Mouse (Mus musculus) cortical plate, adult 2 months (tissue): ENCODE data around the gene Vmn2r7. TPM values are rescaled to one million over a fixed set of nuclear protein-coding genes. Genes with fewer than 3 reads are reported as not detected.
"Not testable (repeated sequence)": the region's sequence is repeated elsewhere in the genome, so short reads cannot be mapped to it uniquely, and the experiment has no call there.

Source experiments
- H3K27ac ChIP-seq: fragments of 200-500 bp; 2 replicates; pipeline ENCODE4 v1.5.1; 2012; ENCODE audit warnings: low read length, control low read depth, inconsistent platforms; ENCODE audit not compliant: insufficient read depth
- H3K4me1 ChIP-seq: fragments of 200-500 bp; 2 replicates; pipeline ENCODE4 v1.6.1; 2011; ENCODE audit warnings: low read length; ENCODE audit not compliant: control insufficient read depth, insufficient read depth
- H3K4me3 ChIP-seq: fragments of 200-500 bp; 2 replicates; pipeline ENCODE4 v1.5.1; 2011; ENCODE audit warnings: mild to moderate bottlenecking, low read length, control low read depth; ENCODE audit not compliant: insufficient read depth
- CTCF ChIP-seq: fragments of 200-500 bp; IDR thresholded peaks from 2 replicates; pipeline ENCODE4 v1.5.1; 2011; ENCODE audit warnings: mild to moderate bottlenecking, control low read depth, low read length; ENCODE audit not compliant: insufficient read depth; ENCODE audit errors: extremely low read depth
- POLR2A ChIP-seq: fragments of 200-500 bp; IDR thresholded peaks from 2 replicates; pipeline ENCODE4 v1.6.1; 2011; ENCODE audit warnings: mild to moderate bottlenecking, low read length, control low read depth; ENCODE audit not compliant: insufficient read depth; ENCODE audit errors: extremely low read depth
- polyA plus RNA-seq: library from polyadenylated mRNA; depleted of rRNA; stranded (reverse); fragments of >200 nt; gene quantifications from 2 replicates; pipeline ENCODE4 v1.2.3, GENCODE M21; 2012

Vmn2r7 gene
- polyA plus RNA-seq, 1 experiment, result 0.02 TPM

DNA sequence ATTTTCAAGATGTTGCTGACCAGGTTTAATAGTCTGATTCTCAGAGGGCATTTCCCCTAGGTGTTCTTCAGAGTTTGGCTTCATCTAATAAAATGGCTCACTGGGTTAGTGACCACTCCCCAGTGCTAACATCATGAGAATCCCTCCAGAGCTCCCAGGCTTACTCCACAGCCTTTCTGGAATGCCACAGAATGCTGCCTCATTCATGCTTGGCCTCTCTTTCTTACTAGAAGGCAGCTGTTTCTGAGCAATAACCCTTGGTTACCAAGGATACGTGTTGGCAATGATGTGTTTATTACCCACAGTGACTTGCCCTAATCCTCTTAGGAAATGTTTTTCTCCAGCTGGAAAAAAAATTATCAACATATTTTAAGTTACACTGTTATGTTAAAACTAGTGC lies 72.4 kb downstream of the Vmn2r7 start:
- no peak overlapping the region for H3K27ac ChIP-seq
- no peaks in the 10 kb centered on the region for H3K4me1 ChIP-seq
- TF ChIP-seq POLR2A, result no peak
- TF ChIP-seq CTCF, result no peak
- H3K4me3 ChIP-seq, result no peak overlapping the region

DNA sequence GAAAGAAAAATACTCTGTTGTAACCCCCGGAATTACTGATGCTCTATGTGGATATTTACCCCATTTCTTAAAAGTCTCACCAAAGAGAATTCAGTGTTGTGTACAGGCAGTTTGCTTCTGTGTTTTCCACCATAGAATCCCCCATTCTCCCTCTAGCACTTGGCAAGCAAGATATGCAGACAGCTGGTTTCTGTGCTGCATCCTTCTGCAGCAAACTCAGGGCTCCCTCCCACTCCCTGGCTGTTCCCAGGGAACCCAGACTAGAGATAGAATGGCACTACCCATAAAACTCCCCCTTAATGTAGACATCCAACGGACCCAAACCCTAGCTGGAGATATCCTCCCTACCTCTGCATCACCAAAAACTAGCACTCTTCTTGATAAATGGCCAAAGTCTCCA lies 88.4 kb downstream of the Vmn2r7 start:
- no peak overlapping the region for H3K27ac ChIP-seq
- TF ChIP-seq POLR2A, result no peak
- TF ChIP-seq CTCF, result no peak
- H3K4me3 ChIP-seq, result no peak overlapping the region
- no peaks in the 10 kb centered on the region for H3K4me1 ChIP-seq

DNA sequence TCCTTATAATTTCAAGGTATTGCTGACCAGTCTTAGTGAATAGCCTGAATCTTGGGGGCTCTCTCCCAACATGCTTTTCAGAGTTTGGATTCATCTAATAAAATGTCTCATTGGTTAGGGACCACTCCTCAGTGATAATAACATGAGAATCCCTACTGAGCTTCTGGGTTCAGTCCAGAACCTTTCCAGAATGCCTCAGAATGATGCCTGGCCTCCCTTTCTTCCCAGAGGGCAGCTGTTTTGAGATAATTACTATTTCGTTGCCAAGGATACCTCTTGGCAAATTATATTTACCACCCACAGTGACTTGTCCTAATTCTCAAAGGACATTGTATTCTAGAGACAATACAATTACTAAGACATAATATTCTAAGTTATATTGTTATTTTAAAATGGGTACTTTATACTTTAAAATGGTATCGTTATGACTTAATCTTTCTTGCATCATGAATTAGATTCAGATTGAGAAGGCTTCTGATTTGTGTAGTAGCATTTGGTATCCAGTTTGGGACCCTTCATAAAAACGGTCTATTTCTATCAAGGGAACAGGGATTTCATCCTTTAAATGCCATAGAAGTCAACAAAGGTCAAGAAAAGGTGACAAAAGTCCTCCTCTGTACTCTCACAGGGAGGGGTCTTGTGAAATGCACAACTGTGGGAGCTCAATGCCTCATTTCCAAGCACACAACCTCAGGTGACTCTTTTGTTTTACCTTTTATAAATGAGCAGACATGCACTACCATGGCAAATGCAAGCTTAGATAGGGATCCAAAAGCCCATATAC lies 117.2 kb downstream of the Vmn2r7 start:
- not testable (repeated sequence) for H3K27ac ChIP-seq, H3K4me1 ChIP-seq, H3K4me3 ChIP-seq

DNA sequence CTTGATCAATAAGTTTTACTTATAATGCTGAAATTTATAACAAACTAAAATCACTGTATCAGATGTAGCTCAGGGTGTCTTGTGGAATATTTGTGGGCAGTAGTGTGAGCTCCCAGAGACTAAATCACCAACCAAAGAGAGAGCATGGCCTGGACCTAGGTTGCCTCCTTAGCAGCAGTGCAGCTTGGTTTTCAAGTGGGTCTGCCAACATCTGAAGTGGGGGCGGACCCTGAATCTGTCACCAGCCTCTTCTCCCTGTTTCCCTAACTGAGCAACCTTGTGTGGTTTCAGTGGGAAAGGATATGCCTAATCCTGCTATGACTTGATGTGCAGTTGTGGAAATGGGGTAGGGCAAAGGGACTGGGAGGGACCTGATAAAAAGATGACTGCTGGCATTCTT lies 118.8 kb downstream of the Vmn2r7 start:
- not testable (repeated sequence) for H3K27ac ChIP-seq, H3K4me1 ChIP-seq, H3K4me3 ChIP-seq

DNA sequence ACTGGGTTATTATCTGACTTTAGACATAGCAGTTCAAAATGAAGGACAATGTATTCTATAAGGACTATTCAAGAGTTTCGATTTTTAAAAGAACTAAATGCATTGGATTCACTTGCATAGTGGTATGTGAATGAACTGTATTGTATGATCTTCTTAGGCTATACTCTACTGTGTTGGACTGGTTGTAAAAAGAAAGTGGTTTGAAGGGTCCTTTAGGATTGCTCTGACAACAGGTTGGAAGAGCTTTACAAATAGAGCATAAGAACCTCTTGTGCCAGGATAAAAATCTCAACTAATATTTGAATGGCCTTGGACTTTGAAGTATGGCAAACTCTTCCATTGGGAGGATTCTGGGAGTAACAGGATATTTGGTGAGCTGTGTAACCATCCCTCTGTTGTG lies 168.5 kb downstream of the Vmn2r7 start:
- H3K4me1 ChIP-seq, H3K4me3 ChIP-seq, H3K27ac ChIP-seq: not testable (repeated sequence)
